31 mouse cellular contexts compared by ENCODE assay signal in genomic region chr5:17402330-17403125, GRCm38 (mm10). TPM values are rescaled to one million over a fixed set of nuclear protein-coding genes. Genes with fewer than 3 reads are reported as not detected.
DNase-seq lines count a peak whose midpoint lies in the region; ATAC-seq and TF ChIP-seq lines count a peak whose summit lies in the region.
"Had no signal": no experiment of that assay in that cellular context is flagged by ENCODE, and none has a peak within 500 bp of the region (broad histone marks: within the 10 kb centered on the region; RNA-seq: fewer than 3 reads in every experiment).

No protein-coding gene starts in this region.

- TF ChIP-seq CTCF in kidney, postnatal 0 days (IDR thresholded peaks at IDR 0.05; ENCODE audit: low read depth) = no peak
- TF ChIP-seq CTCF in liver, embryonic 14.5 days (IDR thresholded peaks at IDR 0.05; ENCODE audit: low read depth) = no peak

- 0 out of 2 replicates have a peak overlapping the region, but pooled peaks have one; percentile 20 for H3K27ac ChIP-seq in kidney, postnatal 0 days
- H3K27ac ChIP-seq in liver, embryonic 14.5 days = no peak overlapping the region
- H3K27ac ChIP-seq in hindbrain, embryonic 16.5 days (ENCODE audit: low read depth, low read length) = no peak overlapping the region
- H3K27ac ChIP-seq: embryonic facial prominence, embryonic 10.5 days; forebrain, embryonic 10.5 days; heart, embryonic 15.5 days; hindbrain, embryonic 14.5 days; limb, embryonic 12.5 days; midbrain, embryonic 10.5 days had no signal

- H3K4me3 ChIP-seq in kidney, postnatal 0 days (replicated peaks; ENCODE audit: low read depth, low read length) = no peak overlapping the region
- H3K4me3 ChIP-seq in liver, embryonic 14.5 days (ENCODE audit: insufficient read depth in 1 of 2, low read depth in 2 of 2, low read length in 2 of 2) = no peak overlapping the region
- no peak overlapping the region for H3K4me3 ChIP-seq in hindbrain, embryonic 16.5 days (ENCODE audit: low read length)
- H3K4me3 ChIP-seq: embryonic facial prominence, embryonic 10.5 days; forebrain, embryonic 10.5 days; heart, embryonic 15.5 days; kidney, embryonic 15.5 days; limb, embryonic 12.5 days; midbrain, embryonic 10.5 days had no signal

- DNase-seq in kidney, postnatal 0 days (ENCODE audit: low spot score) = no peak
- DNase-seq in kidney, postnatal 25 days = no peak
- no peak for DNase-seq in liver, embryonic 14.5 days (ENCODE audit: low read depth in 3 of 3, low spot score in 3 of 3)
- no peak for DNase-seq in layer of hippocampus, adult 8-10 months (ENCODE audit: low spot score in 2 of 2)
- DNase-seq in spleen, postnatal 10 days (ENCODE audit: low spot score in 2 of 2) = no peak
- DNase-seq: adrenal gland, postnatal 14 days; cerebellum, adult 9-11 months; forebrain, postnatal 0 days; gastrocnemius, postnatal 36 days; heart, postnatal 36 days; lung, embryonic 14.5 days; lung, postnatal 36 days; thymus, adult 18-20 months; thymus, postnatal 36 days had no signal

- no peaks in the 10 kb centered on the region for H3K4me1 ChIP-seq in kidney, postnatal 0 days (replicated peaks; ENCODE audit: insufficient read depth, low read length)
- H3K4me1 ChIP-seq in liver, embryonic 14.5 days (replicated peaks; ENCODE audit: control insufficient read depth in 2 of 2, insufficient read depth in 2 of 2, low read length in 1 of 2) = peaks cover 2 to 5% of the 10 kb centered on the region in 2 experiments; a peak in 2 of 4 replicates
- no peaks in the 10 kb centered on the region for H3K4me1 ChIP-seq in hindbrain, embryonic 16.5 days (ENCODE audit: control insufficient read depth, insufficient read depth, low read depth, low read length)
- H3K4me1 ChIP-seq: embryonic facial prominence, embryonic 10.5 days; forebrain, embryonic 10.5 days; heart, embryonic 15.5 days; limb, embryonic 12.5 days; midbrain, embryonic 10.5 days had no signal

- no peaks in the 10 kb centered on the region for H3K9me3 ChIP-seq in kidney, postnatal 0 days (replicated peaks; ENCODE audit: low read length)
- H3K9me3 ChIP-seq in liver, embryonic 14.5 days (ENCODE audit: control insufficient read depth, low read length) = no peaks in the 10 kb centered on the region
- H3K9me3 ChIP-seq in hindbrain, embryonic 16.5 days (ENCODE audit: control insufficient read depth, low read length) = no peaks in the 10 kb centered on the region
- H3K9me3 ChIP-seq: embryonic facial prominence, embryonic 10.5 days; forebrain, embryonic 10.5 days; G1E; heart, embryonic 15.5 days; kidney, embryonic 15.5 days; limb, embryonic 12.5 days; midbrain, embryonic 10.5 days had no signal

- no peaks in the 10 kb centered on the region for H3K36me3 ChIP-seq in kidney, postnatal 0 days (ENCODE audit: insufficient read depth, low read length)
- no peaks in the 10 kb centered on the region for H3K36me3 ChIP-seq in liver, embryonic 14.5 days (replicated peaks; ENCODE audit: control insufficient read depth, insufficient read depth, low read depth)
- no peaks in the 10 kb centered on the region for H3K36me3 ChIP-seq in hindbrain, embryonic 16.5 days (ENCODE audit: control insufficient read depth, insufficient read depth, low read length)
- H3K36me3 ChIP-seq: embryonic facial prominence, embryonic 10.5 days; forebrain, embryonic 10.5 days; G1E; heart, embryonic 15.5 days; kidney, embryonic 15.5 days; limb, embryonic 12.5 days; midbrain, embryonic 10.5 days had no signal

- H3K9ac ChIP-seq in kidney, postnatal 0 days (ENCODE audit: low read depth, low read length) = no peak overlapping the region
- no peak overlapping the region for H3K9ac ChIP-seq in liver, embryonic 14.5 days (replicated peaks)
- H3K9ac ChIP-seq in hindbrain, embryonic 16.5 days (ENCODE audit: low read depth, low read length) = no peak overlapping the region
- H3K9ac ChIP-seq: forebrain, postnatal 0 days; heart, embryonic 15.5 days; hindbrain, embryonic 14.5 days; kidney, embryonic 15.5 days; limb, embryonic 12.5 days; lung, embryonic 14.5 days had no signal

- H3K4me2 ChIP-seq in kidney, postnatal 0 days (ENCODE audit: low read length) = no peak overlapping the region
- no peak overlapping the region for H3K4me2 ChIP-seq in liver, embryonic 14.5 days (ENCODE audit: low read depth)
- no peak overlapping the region for H3K4me2 ChIP-seq in hindbrain, embryonic 16.5 days (ENCODE audit: low read length)
- H3K4me2 ChIP-seq: heart, embryonic 15.5 days; hindbrain, embryonic 14.5 days; kidney, embryonic 15.5 days; limb, embryonic 12.5 days; lung, embryonic 14.5 days had no signal

- no peaks in the 10 kb centered on the region for H3K27me3 ChIP-seq in kidney, postnatal 0 days (ENCODE audit: insufficient read depth, low read length)
- H3K27me3 ChIP-seq in liver, embryonic 14.5 days (ENCODE audit: control insufficient read depth, insufficient read depth, low read length) = no peaks in the 10 kb centered on the region
- H3K27me3 ChIP-seq in hindbrain, embryonic 16.5 days (replicated peaks; ENCODE audit: control insufficient read depth, insufficient read depth, low read length) = no peaks in the 10 kb centered on the region
- H3K27me3 ChIP-seq: heart, embryonic 15.5 days; kidney, embryonic 15.5 days; limb, embryonic 12.5 days had no signal

- 66% methylated on average over 4 of the region's 4 CpGs for WGBS in kidney, postnatal 0 days
- WGBS in liver, embryonic 14.5 days (ENCODE audit: insufficient replicate concordance) = 18% methylated on average over 4 of the region's 4 CpGs
- WGBS in hindbrain, embryonic 16.5 days = 81% methylated on average over 4 of the region's 4 CpGs

- peak; percentile 47 for TF ChIP-seq EP300 in liver, embryonic 14.5 days (IDR thresholded peaks at IDR 0.05; ENCODE audit: low read depth)

- ATAC-seq in kidney, postnatal 0 days (replicated peaks; ENCODE audit: low FRiP score, low read depth) = no peak
- peak; percentile 65 for ATAC-seq in granulocyte monocyte progenitor cell, adult 5-6 weeks (replicated peaks; ENCODE audit: poor library complexity, severe bottlenecking)
- peak; percentile 77; the same call in 1 of the 2 replicates for ATAC-seq in liver, embryonic 14.5 days (ENCODE audit: insufficient read depth)
- peak; percentile 93 for ATAC-seq in megakaryocyte-erythroid progenitor cell, adult 5-6 weeks (replicated peaks; ENCODE audit: low FRiP score, low TSS enrichment, poor library complexity, severe bottlenecking)
- ATAC-seq in hindbrain, embryonic 16.5 days = no peak
- ATAC-seq: forebrain, postnatal 0 days had no signal

RNA-seq across cellular contexts. Expression of gene Speer4f2, which starts 29.5 kb away (rescaled TPM):
- 0.20 TPM in 1 of 2 replicates, not detected in the other for polyA plus RNA-seq in kidney, postnatal 0 days (2015; fragmentation: Nextera tagmentation; extraction: Ambion mirVana)
- not detected in 2 replicates for total RNA-seq in granulocyte monocyte progenitor cell, adult 5-6 weeks (2014; fragmentation: Nextera tagmentation)
- total RNA-seq in granulocyte monocyte progenitor cell, adult 5-6 weeks (2017) = not detected in 2 replicates
- polyA plus RNA-seq in liver, embryonic 14.5 days (2012; rRNA removed) = not detected in 2 replicates
- not detected in 2 replicates for polyA plus RNA-seq in liver, embryonic 14.5 days (2014; fragmentation: Nextera tagmentation; extraction: Ambion mirVana)
- total RNA-seq in megakaryocyte-erythroid progenitor cell, adult 5-6 weeks (2014; fragmentation: Nextera tagmentation) = not detected in 2 replicates
- total RNA-seq in megakaryocyte-erythroid progenitor cell, adult 5-6 weeks (2017) = not detected in 2 replicates
- not detected for total RNA-seq in layer of hippocampus, adult 8-10 months (2022)
- polyA plus RNA-seq in hindbrain, embryonic 16.5 days (2015; fragmentation: Nextera tagmentation; extraction: Ambion mirVana) = not detected in 2 replicates
- total RNA-seq: adrenal gland, postnatal 14 days; forebrain, postnatal 0 days; G1E; gastrocnemius, postnatal 36 days; heart, postnatal 36 days; layer of hippocampus, postnatal 14 days; midbrain, postnatal 0 days had no signal
- polyA plus RNA-seq: cortical plate, adult 2 months; embryonic facial prominence, embryonic 10.5 days; forebrain, embryonic 10.5 days; forebrain, postnatal 0 days; G1E; heart, embryonic 15.5 days; hindbrain, embryonic 14.5 days; intestine, embryonic 14.5 days; kidney, embryonic 15.5 days; limb, embryonic 12.5 days; lung, embryonic 14.5 days; midbrain, embryonic 10.5 days; midbrain, postnatal 0 days; neural tube, embryonic 14.5 days; stomach, embryonic 16.5 days had no signal

Comparison
In these comparisons a context has a peak if more than half of its experiments do, and no peak if none do; other contexts are left out.
1. ATAC-seq: peak in granulocyte monocyte progenitor cell, adult 5-6 weeks (single experiment), liver, embryonic 14.5 days (single experiment) and megakaryocyte-erythroid progenitor cell, adult 5-6 weeks (single experiment); none in kidney, postnatal 0 days (single experiment) and hindbrain, embryonic 16.5 days (single experiment).